Mouse (Mus musculus) stomach, embryonic 16.5 days (tissue): ENCODE measurements at regions not wholly inside any gene's neighbourhood (a gene's known extent, or its start where the extent isn't known, plus 50 kb on each side); places are given as distances from the start of the nearest gene placed in this dataset.

Experiments
- ATAC-seq: fragments of 200-750 bp; cut with Nextera tagmentation; 2 replicates; pipeline ENCODE4 v1.8.0; 2017; ENCODE audit warnings: moderate number of reproducible peaks, moderate TSS enrichment; ENCODE audit not compliant: insufficient read depth, low FRiP score
- H3K27ac ChIP-seq: fragments of 300-500 bp; sonication (generic); 2 replicates; pipeline ENCODE4 v1.5.1; 2014; ENCODE audit warnings: low read length
- H3K27me3 ChIP-seq: fragments of 300-500 bp; sonication (generic); 2 replicates; pipeline ENCODE4 v1.6.1; 2014; ENCODE audit warnings: low read length, control low read depth, mixed read lengths; ENCODE audit not compliant: control insufficient read depth, insufficient read depth
- H3K36me3 ChIP-seq: fragments of 300-500 bp; sonication (generic); 2 replicates; pipeline ENCODE4 v1.6.1; 2014; ENCODE audit warnings: low read length; ENCODE audit not compliant: control insufficient read depth, insufficient read depth
- H3K4me1 ChIP-seq: fragments of 300-500 bp; sonication (generic); 2 replicates; pipeline ENCODE4 v1.6.1; 2014; ENCODE audit warnings: low read length, control low read depth, mixed read lengths; ENCODE audit not compliant: control insufficient read depth, insufficient read depth
- H3K4me2 ChIP-seq: fragments of 300-500 bp; sonication (generic); 2 replicates; pipeline ENCODE4 v1.6.1; 2014; ENCODE audit warnings: low read depth, low read length, mixed read lengths
- H3K4me3 ChIP-seq: fragments of 300-500 bp; sonication (generic); replicated peaks from 2 replicates; pipeline ENCODE4 v1.5.1; 2014; ENCODE audit warnings: mild to moderate bottlenecking, low read length
- H3K9ac ChIP-seq: fragments of 300-500 bp; sonication (generic); 2 replicates; pipeline ENCODE4 v1.6.1; 2014; ENCODE audit warnings: low read length
- H3K9me3 ChIP-seq: fragments of 300-500 bp; sonication (generic); replicated peaks from 2 replicates; pipeline ENCODE4 v1.6.1; 2016; ENCODE audit warnings: low read length, control low read depth; ENCODE audit not compliant: control insufficient read depth
- WGBS: fragments of 180-500 bp; shearing (Covaris S2); extraction: QIAGEN DNeasy Blood & Tissue Kit; methylation state at CpG from one replicate; pipeline ENCODE4 v1.1.7; 2014; 5-methylcytosine and 5-hydroxymethylcytosine counted together

DNA sequence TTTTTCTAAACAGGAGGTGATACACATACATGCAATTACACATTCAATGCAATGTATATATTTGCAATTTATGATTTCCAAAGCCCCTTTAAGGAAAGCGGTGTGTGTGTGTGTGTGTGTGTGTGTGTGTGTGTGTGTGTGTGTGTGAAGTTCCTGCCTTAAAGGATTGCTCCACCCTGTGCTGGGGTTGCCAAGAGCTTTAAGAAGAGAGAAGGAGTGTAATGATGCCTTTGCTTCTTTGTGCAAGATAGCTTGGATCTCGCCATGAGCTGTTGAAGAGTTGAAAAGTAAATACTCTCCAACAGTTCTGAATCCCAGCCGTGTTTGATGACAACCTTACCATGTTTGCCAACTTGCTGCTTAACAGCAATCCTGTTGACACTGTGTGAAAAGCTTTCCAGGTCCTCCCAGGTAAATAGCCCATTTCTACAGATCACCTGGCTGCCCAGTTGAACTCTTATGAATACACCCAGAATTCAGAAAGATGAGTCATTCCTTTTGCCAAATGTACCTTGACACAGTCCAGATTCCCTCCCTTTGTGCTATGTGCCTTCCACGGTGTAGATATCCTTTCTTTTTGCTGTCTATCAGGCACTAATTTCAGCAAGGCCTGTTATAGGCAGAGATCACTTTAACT is 216.3 kb downstream of the Ikzf2 start:
- no peaks in the 10 kb centered on the region for H3K36me3 ChIP-seq
- no peaks in the 10 kb centered on the region for H3K27me3 ChIP-seq
- H3K27ac ChIP-seq = peak overlapping the region; percentile 71
- no peak overlapping the region for H3K4me2 ChIP-seq
- no peak overlapping the region for H3K4me3 ChIP-seq
- no peaks in the 10 kb centered on the region for H3K9me3 ChIP-seq
- WGBS = 48% methylated on average over 4 of the region's 4 CpGs
- peaks cover 4% of the 10 kb centered on the region for H3K4me1 ChIP-seq
- ATAC-seq = peak; percentile 78; the same call in 1 of the 2 replicates
- H3K9ac ChIP-seq = no peak overlapping the region

DNA sequence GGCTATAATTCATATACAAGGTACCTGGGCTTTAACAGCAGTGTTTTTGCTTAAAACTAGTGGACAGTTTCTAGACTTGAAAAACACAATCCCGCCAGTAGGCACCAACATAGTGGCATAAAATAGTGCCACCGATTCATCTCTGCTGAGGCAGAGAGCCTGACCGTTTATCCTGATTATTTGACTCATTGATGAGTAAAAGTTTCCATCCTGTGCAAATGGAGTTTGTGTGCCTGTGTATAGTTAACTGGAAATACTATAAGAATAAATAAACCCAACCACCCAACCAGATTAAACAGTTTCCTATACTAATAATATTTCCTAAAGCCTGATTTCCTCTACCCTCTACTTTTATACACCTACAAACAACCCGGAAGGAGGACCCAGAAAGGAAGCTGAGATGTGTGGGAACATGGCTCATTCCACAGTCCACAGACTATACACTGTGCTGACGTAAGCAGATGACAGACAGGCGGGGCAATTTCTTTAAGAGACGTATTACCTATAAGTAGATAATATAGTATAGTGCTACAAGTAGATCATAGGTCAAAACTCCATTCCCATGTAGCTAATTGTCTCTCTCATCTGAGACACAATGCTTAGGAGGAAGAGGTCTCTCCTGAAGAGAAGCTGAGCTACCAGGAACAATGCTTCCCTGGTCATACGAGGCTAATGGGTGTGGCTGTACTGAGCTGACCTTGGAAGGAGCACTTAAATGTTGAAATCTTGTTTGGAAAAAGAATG is 217.7 kb downstream of the Ikzf2 start:
- no peak overlapping the region for H3K4me2 ChIP-seq
- H3K9me3 ChIP-seq = no peaks in the 10 kb centered on the region
- H3K4me1 ChIP-seq = peaks cover 4% of the 10 kb centered on the region
- H3K9ac ChIP-seq = no peak overlapping the region
- H3K27ac ChIP-seq = 0 out of 2 replicates have a peak overlapping the region, but pooled peaks have one; percentile 27
- no peaks in the 10 kb centered on the region for H3K27me3 ChIP-seq
- WGBS = 75% methylated on average over 8 of the region's 8 CpGs
- no peaks in the 10 kb centered on the region for H3K36me3 ChIP-seq
- no peak overlapping the region for H3K4me3 ChIP-seq
- ATAC-seq = no peak

DNA sequence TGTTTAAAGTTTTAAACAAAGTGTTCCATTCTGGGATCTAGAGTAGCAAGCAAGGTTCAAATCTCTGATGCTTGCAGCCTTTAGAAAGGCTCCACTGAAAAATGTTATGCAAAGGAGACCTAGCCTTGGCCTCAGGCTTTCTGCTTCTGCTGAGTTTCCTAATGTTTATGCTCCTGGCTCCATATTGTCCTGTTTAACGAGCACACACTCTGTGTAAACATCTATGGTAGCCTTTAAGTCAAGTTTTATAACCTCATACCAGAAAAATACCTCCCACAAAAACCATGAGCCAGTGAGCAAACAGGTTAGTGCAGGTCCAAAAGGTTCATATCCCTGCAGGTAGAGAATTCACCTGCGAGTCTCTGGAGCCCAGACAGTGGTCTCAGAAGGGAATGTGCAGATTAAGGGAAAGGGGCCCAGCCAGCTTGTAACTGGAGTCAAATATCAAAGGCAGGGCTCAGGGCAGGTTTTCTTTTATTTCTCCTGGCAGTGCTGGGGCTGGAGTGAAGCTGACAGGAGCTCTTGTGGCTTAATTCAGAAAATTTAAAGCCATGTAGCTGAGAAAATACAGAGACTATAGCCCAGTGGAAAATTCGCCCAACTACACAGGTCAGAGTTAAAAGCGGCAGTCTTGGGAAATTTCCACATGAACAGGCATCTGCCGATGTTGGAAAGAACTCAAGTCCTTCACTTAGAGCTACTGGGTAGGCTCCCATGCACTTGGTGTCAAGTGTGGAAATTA is 220.3 kb downstream of the Ikzf2 start:
- Histone ChIP-seq H3K4me3 (no peak overlapping the region), H3K27ac (peak overlapping the region; percentile 76), H3K27me3 (no peaks in the 10 kb centered on the region), H3K36me3 (no peaks in the 10 kb centered on the region), H3K9ac (no peak overlapping the region), H3K4me2 (no peak overlapping the region), H3K4me1 (peaks cover 4% of the 10 kb centered on the region), H3K9me3 (no peaks in the 10 kb centered on the region)
- WGBS = 21% methylated on average over 5 of the region's 5 CpGs
- no peak for ATAC-seq

DNA sequence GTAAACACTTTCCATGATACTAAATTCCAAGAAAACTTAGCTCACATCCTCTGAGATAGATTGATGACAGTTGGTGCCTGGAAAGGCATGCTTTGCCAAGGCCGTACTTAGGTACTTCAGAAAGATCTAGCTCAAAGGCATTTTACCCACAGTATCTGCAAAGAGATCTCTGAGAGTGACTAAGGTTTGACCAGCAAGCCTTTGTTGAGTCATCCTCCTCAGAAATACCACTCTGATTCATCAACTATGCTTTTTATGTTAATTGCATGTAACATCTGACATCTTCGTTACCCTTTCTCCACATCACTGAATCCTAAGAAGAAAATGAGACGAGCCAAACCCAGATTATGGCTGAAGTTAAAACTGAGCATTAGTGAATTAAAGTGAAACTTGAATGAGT is 225.9 kb downstream of the Ikzf2 start:
- 81% methylated on average over 3 of the region's 3 CpGs for WGBS
- H3K4me3 ChIP-seq = no peak overlapping the region

DNA sequence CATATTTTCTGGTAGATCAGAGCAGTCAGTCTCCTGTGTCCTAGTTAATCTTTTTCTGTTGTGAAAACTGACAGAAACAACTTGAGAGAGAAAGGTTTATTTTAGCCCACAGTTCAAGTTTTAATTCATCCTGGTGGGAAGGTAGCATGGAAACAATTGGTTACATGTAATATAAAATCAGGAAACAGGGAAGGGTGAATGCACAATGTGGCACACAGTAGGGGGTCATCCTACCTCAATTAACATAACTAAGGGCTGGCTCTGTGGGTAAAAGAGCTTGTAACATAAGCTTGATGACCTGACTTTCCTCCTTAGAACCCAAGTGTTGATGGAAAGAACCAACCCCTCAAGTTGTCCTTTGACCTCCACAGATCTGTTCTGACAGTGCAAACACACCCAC is 227.1 kb downstream of the Ikzf2 start:
- Histone ChIP-seq H3K9me3 (no peaks in the 10 kb centered on the region), H3K9ac (no peak overlapping the region), H3K27me3 (no peaks in the 10 kb centered on the region), H3K4me3 (no peak overlapping the region), H3K36me3 (no peaks in the 10 kb centered on the region), H3K4me2 (no peak overlapping the region), H3K4me1 (no peaks in the 10 kb centered on the region), H3K27ac (no peak overlapping the region)
- ATAC-seq = no peak

More for the DNA sequence above, 225.9 kb downstream of the Ikzf2 start:
- no peaks in the 10 kb centered on the region for H3K9me3 ChIP-seq
- H3K9ac ChIP-seq = no peak overlapping the region
- H3K4me1 ChIP-seq = no peaks in the 10 kb centered on the region
- no peaks in the 10 kb centered on the region for H3K27me3 ChIP-seq
- ATAC-seq = no peak
- no peak overlapping the region for H3K27ac ChIP-seq
- H3K4me2 ChIP-seq = no peak overlapping the region
- H3K36me3 ChIP-seq = no peaks in the 10 kb centered on the region

DNA sequence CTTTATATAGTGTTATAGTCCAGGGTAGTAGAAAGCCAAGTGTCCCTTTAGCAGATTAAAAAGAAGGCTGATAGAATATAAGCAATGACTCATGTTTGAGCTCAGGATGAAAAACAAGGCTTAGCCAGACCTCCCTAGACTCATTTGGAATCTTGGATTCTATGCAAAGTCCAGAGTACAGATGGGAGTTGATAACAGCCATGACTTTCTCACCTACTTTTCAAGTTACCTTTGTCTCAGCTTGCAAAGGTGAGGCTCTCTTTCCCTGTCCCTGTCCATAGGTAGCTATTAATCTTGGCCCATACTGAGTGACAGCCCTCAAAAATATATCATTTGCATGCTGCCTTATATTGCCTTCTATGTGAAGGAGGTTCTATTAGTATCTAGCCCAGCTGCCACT is 229.6 kb downstream of the Ikzf2 start:
- Histone ChIP-seq H3K4me1 (no peaks in the 10 kb centered on the region), H3K9ac (no peak overlapping the region), H3K36me3 (no peaks in the 10 kb centered on the region), H3K4me3 (no peak overlapping the region), H3K27me3 (no peaks in the 10 kb centered on the region), H3K4me2 (no peak overlapping the region), H3K27ac (peak overlapping the region; percentile 33; the same call in 1 of the 2 replicates), H3K9me3 (no peaks in the 10 kb centered on the region)
- peak; percentile 50; the same call in 1 of the 2 replicates for ATAC-seq

DNA sequence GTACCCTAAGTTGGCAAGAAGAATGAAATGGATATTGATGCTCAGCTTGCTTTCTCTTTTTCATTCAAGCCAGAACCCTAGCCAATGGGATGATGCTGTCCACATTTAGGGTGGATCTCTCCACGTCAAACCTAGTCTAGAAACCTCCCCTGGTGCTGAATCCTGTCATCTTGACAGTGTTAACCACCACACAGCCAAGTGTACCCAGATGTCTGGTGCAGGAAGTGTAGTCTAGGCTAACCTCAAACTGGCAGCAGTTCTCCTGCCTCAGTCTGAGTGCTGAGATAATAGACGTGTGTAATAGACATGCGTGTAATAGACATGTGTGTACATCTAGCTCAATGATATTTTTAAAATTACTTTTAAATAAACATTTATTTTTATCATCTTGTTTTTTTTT is 233.1 kb downstream of the Ikzf2 start:
- no peak overlapping the region for H3K27ac ChIP-seq
- no peaks in the 10 kb centered on the region for H3K4me1 ChIP-seq
- no peak overlapping the region for H3K4me2 ChIP-seq
- no peak overlapping the region for H3K9ac ChIP-seq
- H3K27me3 ChIP-seq = no peaks in the 10 kb centered on the region
- no peak for ATAC-seq
- H3K9me3 ChIP-seq = no peaks in the 10 kb centered on the region
- H3K36me3 ChIP-seq = no peaks in the 10 kb centered on the region
- H3K4me3 ChIP-seq = no peak overlapping the region
- 83% methylated on average over 3 of the region's 3 CpGs for WGBS

DNA sequence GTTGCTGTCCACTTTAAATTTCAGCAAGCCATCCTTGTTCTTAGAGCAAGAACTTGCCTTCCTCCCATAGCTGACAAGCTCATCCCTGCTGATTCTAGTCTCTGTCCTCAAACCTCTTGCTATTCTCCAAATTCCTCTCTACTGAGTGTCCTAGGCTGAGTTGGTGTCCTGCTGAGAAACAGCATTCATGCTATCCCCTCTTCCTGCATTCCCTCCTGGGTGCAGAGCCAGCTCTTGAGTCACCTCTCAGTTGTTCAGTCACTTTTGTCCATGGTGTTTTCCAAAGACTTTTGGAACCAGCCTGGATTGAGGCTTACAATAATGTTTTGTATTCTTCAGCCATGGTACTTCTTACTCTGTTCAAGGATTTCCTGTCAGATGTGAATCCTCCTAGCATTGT is 234.1 kb downstream of the Ikzf2 start:
- no peak for ATAC-seq
- Histone ChIP-seq H3K4me3 (no peak overlapping the region), H3K9ac (no peak overlapping the region), H3K9me3 (no peaks in the 10 kb centered on the region), H3K4me1 (no peaks in the 10 kb centered on the region), H3K27me3 (no peaks in the 10 kb centered on the region), H3K27ac (no peak overlapping the region), H3K4me2 (no peak overlapping the region), H3K36me3 (no peaks in the 10 kb centered on the region)

DNA sequence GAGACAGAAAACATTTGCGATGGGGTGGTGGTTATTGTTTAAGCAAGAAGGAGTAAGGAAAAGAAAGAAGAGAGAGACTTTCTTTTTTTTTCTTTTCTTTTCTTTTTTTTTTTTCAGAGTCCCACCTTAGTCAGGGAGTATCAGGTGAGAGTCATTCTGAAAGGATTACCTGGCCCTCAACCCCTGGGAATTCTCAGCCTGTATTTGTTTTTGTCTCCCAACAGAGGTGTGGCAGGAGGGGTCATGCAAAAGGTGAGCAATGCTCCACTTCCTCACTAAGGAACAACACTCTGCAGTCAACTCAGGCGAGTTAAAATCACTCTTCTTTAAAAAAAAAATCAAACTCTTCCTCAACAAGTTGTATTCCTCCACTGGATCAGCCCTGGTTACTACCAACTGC is 236.6 kb downstream of the Ikzf2 start:
- H3K4me1 ChIP-seq = no peaks in the 10 kb centered on the region
- no peak overlapping the region for H3K4me2 ChIP-seq
- no peaks in the 10 kb centered on the region for H3K27me3 ChIP-seq
- 45% methylated on average over 2 of the region's 2 CpGs for WGBS
- H3K9me3 ChIP-seq = no peaks in the 10 kb centered on the region
- peak overlapping the region; percentile 15; the same call in 1 of the 2 replicates for H3K27ac ChIP-seq
- H3K9ac ChIP-seq = no peak overlapping the region
- no peaks in the 10 kb centered on the region for H3K36me3 ChIP-seq
- no peak overlapping the region for H3K4me3 ChIP-seq
- ATAC-seq = no peak; the same call in 1 of the 2 replicates
